Mouse (Mus musculus) liver, postnatal 0 days (tissue): ENCODE measurements around the gene Tm6sf1.

Source experiments
- CTCF ChIP-seq: sonication (generic); IDR thresholded peaks from 2 replicates; pipeline ENCODE4 v1.5.1; 2016; ENCODE audit warnings: antibody characterized with exemption, low read depth
- EP300 ChIP-seq: IDR thresholded peaks from 2 replicates; pipeline ENCODE4 v1.6.1; 2016; ENCODE audit warnings: antibody characterized with exemption, low read depth, mild to moderate bottlenecking

- TF ChIP-seq EP300 (no peak), CTCF (no peak)
These were observed 2.7 kb downstream of the Tm6sf1 start for GRCm38 (mm10) chr7:81861461-81861860.
